Mouse (Mus musculus) B cell, adult 2 months (primary cell): ENCODE data around the gene Olfr398.

Source experiments
- DNase-seq, 2 experiments: peaks; one replicate each; pipeline ENCODE4 v3.0.0; 2022

The Olfr398 gene

GRCm38 (mm10) chr11:73990307-73990706, at the start of gene Olfr398:
Olfr398 (minus strand) TSS chr11:73990407.
- no peak for DNase-seq

GRCm38 (mm10) chr11:73993115-73993514, 2.9 kb upstream of the Olfr398 start:
- DNase-seq: no peak

GRCm38 (mm10) chr11:73960517-73960916, 29.7 kb downstream of the Olfr398 start, which contains the start of gene Olfr397:
Olfr397 (plus strand) TSS chr11:73960817.
- DNase-seq: no peak

GRCm38 (mm10) chr11:73936377-73936776, 53.8 kb downstream of the Olfr398 start, which contains the start of gene Olfr23:
Olfr23 (plus strand) TSS chr11:73936677.
- no peak for DNase-seq
